ENCODE assay signal across 10 mouse cellular contexts in genomic region chr14:3208272-3209152, GRCm38 (mm10). TPM values are rescaled to one million over a fixed set of nuclear protein-coding genes. Genes with fewer than 3 reads are reported as not detected.
DNase-seq lines count a peak whose midpoint lies in the region; ATAC-seq and TF ChIP-seq lines count a peak whose summit lies in the region.
"Not testable (repeated sequence)": the region's sequence is repeated elsewhere in the genome, so short reads cannot be mapped to it uniquely, and the experiment has no call there.
"Had no signal": no experiment of that assay in that cellular context is flagged by ENCODE, and none has a peak within 500 bp of the region (broad histone marks: within the 10 kb centered on the region; RNA-seq: fewer than 3 reads in every experiment).

Gene D830030K20Rik, plus strand, starts transcription at chr14:3208488.

- not testable (repeated sequence) for H3K27me3 ChIP-seq in forebrain, embryonic 13.5 days; heart, postnatal 0 days (ENCODE audit: control insufficient read depth, insufficient read depth, low read length); kidney, adult 2 months (replicated peaks; ENCODE audit: control insufficient read depth, insufficient read depth, low read length); limb, embryonic 15.5 days; midbrain, embryonic 11.5 days (ENCODE audit: control insufficient read depth, insufficient read depth, low read length)

- peak within 1 kb of the TSS; percentile 79 for H3K4me2 ChIP-seq in forebrain, embryonic 13.5 days
- H3K4me2 ChIP-seq in heart, postnatal 0 days (ENCODE audit: low read depth, low read length), result peak within 1 kb of the TSS; percentile 70
- peak within 1 kb of the TSS; percentile 85 for H3K4me2 ChIP-seq in limb, embryonic 15.5 days
- peak within 1 kb of the TSS; percentile 58 for H3K4me2 ChIP-seq in midbrain, embryonic 11.5 days

- H3K36me3 ChIP-seq in forebrain, embryonic 13.5 days (ENCODE audit: poor library complexity, severe bottlenecking); heart, postnatal 0 days (replicated peaks; ENCODE audit: control insufficient read depth, insufficient read depth, low read length); kidney, adult 2 months (ENCODE audit: control insufficient read depth, insufficient read depth, low read length); limb, embryonic 15.5 days; midbrain, embryonic 11.5 days (ENCODE audit: control insufficient read depth, insufficient read depth, low read length): not testable (repeated sequence)

- not testable (repeated sequence) for H3K27ac ChIP-seq in forebrain, embryonic 13.5 days; heart, postnatal 0 days (ENCODE audit: low read depth); kidney, adult 2 months (ENCODE audit: insufficient read depth, low read depth, low read length); limb, embryonic 15.5 days; midbrain, embryonic 11.5 days (ENCODE audit: low read depth, low read length)

- H3K4me1 ChIP-seq in forebrain, embryonic 13.5 days; heart, postnatal 0 days (ENCODE audit: control insufficient read depth, insufficient read depth); kidney, adult 2 months (ENCODE audit: control insufficient read depth, insufficient read depth, low read length); limb, embryonic 15.5 days; midbrain, embryonic 11.5 days (ENCODE audit: control insufficient read depth, insufficient read depth, low read length): not testable (repeated sequence)

- peak; percentile 1 for DNase-seq in CD4-positive helper T cell, adult 2 months (ENCODE audit: low read depth, low spot score)
- peak; percentile 5 to 9 for DNase-seq in cerebellum, postnatal 25 days
- peak; percentile 3 for DNase-seq in heart, postnatal 0 days (ENCODE audit: low spot score)
- DNase-seq in kidney, adult 2 months, result peak; percentile 1
- DNase-seq in midbrain, embryonic 11.5 days (ENCODE audit: low spot score, missing footprints), result peak; percentile 78
- DNase-seq in right cerebral cortex, postnatal 25 days, result peak; percentile 2

- TF ChIP-seq EP300 in heart, postnatal 0 days (IDR thresholded peaks at IDR 0.05; ENCODE audit: low read depth), result not testable (repeated sequence)

- not testable (repeated sequence) for TF ChIP-seq POLR2A in kidney, adult 2 months (IDR thresholded peaks at IDR 0.05; ENCODE audit: low read depth, low read length)

- H3K4me3 ChIP-seq in forebrain, embryonic 13.5 days, result peak within 1 kb of the TSS; percentile 51
- H3K4me3 ChIP-seq in heart, postnatal 0 days (ENCODE audit: low read depth, low read length), result peak within 1 kb of the TSS; percentile 52
- peak within 1 kb of the TSS; percentile 18; the same call in 1 of the 2 replicates for H3K4me3 ChIP-seq in kidney, adult 2 months (ENCODE audit: insufficient read depth, low read depth, low read length)
- H3K4me3 ChIP-seq in limb, embryonic 15.5 days, result peak within 1 kb of the TSS; percentile 41
- H3K4me3 ChIP-seq in midbrain, embryonic 11.5 days (ENCODE audit: low read depth, low read length), result peak within 1 kb of the TSS; percentile 40

- 0 out of 2 replicates have a peak, but pooled peaks have one; percentile 69 for ATAC-seq in forebrain, embryonic 13.5 days
- ATAC-seq in heart, postnatal 0 days (ENCODE audit: insufficient read depth, low read depth); limb, embryonic 15.5 days (ENCODE audit: insufficient number of reproducible peaks, low FRiP score, low TSS enrichment, low read depth); midbrain, embryonic 11.5 days (ENCODE audit: low FRiP score): not testable (repeated sequence)

- 2% methylated on average over 22 of the region's 62 CpGs for WGBS in forebrain, embryonic 13.5 days
- WGBS in heart, postnatal 0 days, result 0% methylated on average over 12 of the region's 62 CpGs
- WGBS in kidney, adult 2 months, result 2% methylated on average over 31 of the region's 62 CpGs
- WGBS in limb, embryonic 15.5 days, result 1% methylated on average over 26 of the region's 62 CpGs
- 0% methylated on average over 19 of the region's 62 CpGs for WGBS in midbrain, embryonic 11.5 days

- not testable (repeated sequence) for H3K9me3 ChIP-seq in forebrain, embryonic 13.5 days (replicated peaks); heart, postnatal 0 days (replicated peaks; ENCODE audit: control insufficient read depth, low read length); limb, embryonic 15.5 days; midbrain, embryonic 11.5 days (ENCODE audit: control insufficient read depth, low read length)

- H3K9ac ChIP-seq in forebrain, embryonic 13.5 days, result peak within 1 kb of the TSS; percentile 63
- H3K9ac ChIP-seq in heart, postnatal 0 days (replicated peaks; ENCODE audit: low read depth, low read length); limb, embryonic 15.5 days: not testable (repeated sequence)
- H3K9ac ChIP-seq in midbrain, embryonic 11.5 days (ENCODE audit: low read length), result peak within 1 kb of the TSS; percentile 45; the same call in 1 of the 2 replicates

- not testable (repeated sequence) for TF ChIP-seq CTCF in heart, postnatal 0 days (IDR thresholded peaks at IDR 0.05; ENCODE audit: low read depth); kidney, adult 2 months (conservative IDR thresholded peaks at IDR 0.05; ENCODE audit: insufficient read depth, insufficient read length, low read depth, low read length)

RNA-seq across cellular contexts. Expression of gene D830030K20Rik, which starts in this region (rescaled TPM):
- polyA plus RNA-seq in forebrain, embryonic 13.5 days (2015; fragmentation: Nextera tagmentation; extraction: Ambion mirVana), result 11.0 and 13.5 TPM in 2 replicates
- 1.3 and 1.4 TPM in 2 replicates for total RNA-seq in heart, postnatal 0 days (2014; rRNA removed; ENCODE audit: low replicate concordance)
- 10.9 and 11.2 TPM in 2 replicates for polyA plus RNA-seq in heart, postnatal 0 days (2015; fragmentation: Nextera tagmentation; extraction: Ambion mirVana)
- 0.11 and 0.20 TPM in 2 replicates for polyA plus RNA-seq in kidney, adult 2 months (2012; rRNA removed)
- 4.3 and 4.7 TPM in 2 replicates for polyA plus RNA-seq in limb, embryonic 15.5 days (2015; fragmentation: Nextera tagmentation; extraction: Ambion mirVana)
- polyA plus RNA-seq in midbrain, embryonic 11.5 days (2014; fragmentation: Nextera tagmentation; extraction: Ambion mirVana), result 8.3 and 10.5 TPM in 2 replicates
- total RNA-seq: common myeloid progenitor, adult 5-6 weeks had no signal
- polyA plus RNA-seq: Patski had no signal

Comparison
In these comparisons a context has a peak if more than half of its experiments do, and no peak if none do; other contexts are left out.
1. Peak in DNase-seq and H3K4me3 ChIP-seq in kidney, adult 2 months; RNA of the gene not detected or under 1 TPM.
2. DNase-seq: peak in every context shown above with its lines; median percentile 78 in midbrain, embryonic 11.5 days; 7 in cerebellum, postnatal 25 days; 3 in heart, postnatal 0 days; 2 in right cerebral cortex, postnatal 25 days; 1 in CD4-positive helper T cell, adult 2 months; 1 in kidney, adult 2 months.